In genomic region chr2:118562015-118562414, GRCm38 (mm10) we compare ENCODE assay signal across 29 mouse cellular contexts. TPM values are rescaled to one million over a fixed set of nuclear protein-coding genes. Genes with fewer than 3 reads are reported as not detected.
DNase-seq lines count a peak whose midpoint lies in the region; ATAC-seq and TF ChIP-seq lines count a peak whose summit lies in the region.
"Had no signal": no experiment of that assay in that cellular context is flagged by ENCODE, and none has a peak within 500 bp of the region (broad histone marks: within the 10 kb centered on the region; RNA-seq: fewer than 3 reads in every experiment).

No protein-coding gene starts in this region.

- no peak for TF ChIP-seq CTCF in gastrocnemius, adult 2 months (IDR thresholded peaks at IDR 0.05)

- no peak overlapping the region for H3K4me3 ChIP-seq in gastrocnemius, adult 2 months
- H3K4me3 ChIP-seq: embryonic facial prominence, embryonic 15.5 days; forebrain, embryonic 10.5 days; heart, embryonic 12.5 days; hindbrain, embryonic 10.5 days; intestine, embryonic 15.5 days; layer of hippocampus, adult 2 months; limb, embryonic 10.5 days; megakaryocyte, embryonic 14.5 days; midbrain, embryonic 13.5 days had no signal

- DNase-seq in gastrocnemius, adult 2 months, result no peak
- no peak for DNase-seq in gastrocnemius, postnatal 14 days
- DNase-seq in testis, postnatal 10 days (ENCODE audit: low spot score), result peak; percentile 29
- no peak for DNase-seq in testis, postnatal 14 days (ENCODE audit: low spot score)
- no peak for DNase-seq in right cerebral cortex, postnatal 36 days (ENCODE audit: low spot score in 2 of 2)
- DNase-seq in adrenal gland, postnatal 14 days, result no peak
- DNase-seq: cerebellum, adult 9-10 months; gastrocnemius, postnatal 36 days; heart, postnatal 10 days; kidney, adult 9 months; kidney, postnatal 14 days; liver; retina, postnatal 1 day; right cerebral cortex, postnatal 25 days; thymus, postnatal 36 days had no signal

- H3K27ac ChIP-seq in gastrocnemius, adult 2 months, result peak overlapping the region; percentile 51
- H3K27ac ChIP-seq: embryonic facial prominence, embryonic 15.5 days; forebrain, embryonic 10.5 days; hindbrain, embryonic 10.5 days; intestine, embryonic 15.5 days; layer of hippocampus, adult 2 months; limb, embryonic 10.5 days; midbrain, embryonic 13.5 days had no signal

- intact Hi-C loops in gastrocnemius, adult 2 months (cut with DNase I), result no loop called here
- intact Hi-C loops in gastrocnemius, postnatal 14 days (cut with DNase I; ENCODE audit: low total_unique reads), result no loop called here

- ATAC-seq in monocyte, adult 5-6 weeks (replicated peaks; ENCODE audit: insufficient number of reproducible peaks, low FRiP score, low TSS enrichment, poor library complexity, severe bottlenecking), result peak; percentile 81
- ATAC-seq: CD4-positive, CD25-positive, alpha-beta regulatory T cell, adult 4 months; forebrain, embryonic 16.5 days; hindbrain, embryonic 16.5 days; intestine, embryonic 15.5 days; lung, postnatal 0 days; midbrain, embryonic 13.5 days had no signal

RNA-seq across cellular contexts. Expression of gene Bmf, which starts 12.5 kb away (rescaled TPM):
- 1 to 10 TPM; 3.3 to 6.2 TPM for total RNA-seq in gastrocnemius, adult 2 months (2021)
- total RNA-seq in gastrocnemius, postnatal 14 days (2021), result 10 to 100 TPM; 12.8 to 16.4 TPM
- total RNA-seq in monocyte, adult 5-6 weeks (2017), result 21.5 to 42.1 TPM (median 35.4 TPM) in 3 replicates
- total RNA-seq in adrenal gland, postnatal 14 days (2021), result 14.4 and 26.8 TPM in 2 replicates

RNA-seq across cellular contexts. Expression of gene Bub1b, which starts 36.0 kb away (rescaled TPM):
- total RNA-seq in gastrocnemius, adult 2 months (2021), result under 1 TPM; 0.25 to 0.38 TPM
- total RNA-seq in gastrocnemius, postnatal 14 days (2021), result 1 to 10 TPM; 5.7 to 5.8 TPM
- 9.5 to 15.1 TPM (median 11.3 TPM) in 3 replicates for total RNA-seq in monocyte, adult 5-6 weeks (2017)
- 19.5 and 21.4 TPM in 2 replicates for total RNA-seq in adrenal gland, postnatal 14 days (2021)
